Mouse (Mus musculus): ENCODE results near the gene Ska2. TPM values are rescaled to one million over a fixed set of nuclear protein-coding genes. Genes with fewer than 3 reads are reported as not detected.

Gene Ska2
- polyA plus RNA-seq, 1 experiment from 2014 or later: 75.9 TPM

- peak overlapping the region; percentile 81 for H3K4me3 ChIP-seq
- WGBS: 10% methylated on average over 9 of the region's 9 CpGs
- H3K9me3 ChIP-seq: no peaks in the 10 kb centered on the region
- no peaks in the 10 kb centered on the region for H3K27me3 ChIP-seq (replicated peaks)
- peaks cover 20% of the 10 kb centered on the region for H3K36me3 ChIP-seq
- H3K9ac ChIP-seq: peak overlapping the region; percentile 92
- ATAC-seq (ENCODE audit: low FRiP score, low read depth): no peak
- peaks cover 19% of the 10 kb centered on the region for H3K4me1 ChIP-seq
- H3K4me2 ChIP-seq (replicated peaks): peak overlapping the region; percentile 75
- peak overlapping the region; percentile 82; the same call in 1 of the 2 replicates for H3K27ac ChIP-seq
Measured at GRCm38 (mm10) chr11:87110172-87110909, 1.3 kb downstream of the Ska2 start.

DNA sequence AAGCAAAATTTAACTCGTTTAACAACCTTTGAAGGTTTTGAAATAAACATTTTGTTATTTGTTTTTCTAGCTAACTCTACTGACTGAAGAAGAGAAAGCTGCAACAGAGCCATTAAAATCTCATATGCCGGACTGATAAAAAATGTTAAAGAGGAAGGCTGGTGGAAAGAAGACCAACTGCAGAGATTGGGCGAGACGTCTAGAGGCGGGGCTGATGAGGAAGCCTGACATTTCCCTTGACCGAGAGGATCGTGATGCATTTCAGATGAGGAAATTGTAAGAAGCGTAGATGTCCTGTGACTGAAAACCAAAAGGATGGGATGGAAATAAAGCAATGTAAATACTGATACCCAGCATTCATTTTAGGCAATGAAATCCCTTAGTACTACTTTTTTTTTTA is 12.8 kb downstream of the Ska2 start:
- Histone ChIP-seq H3K27me3 (replicated peaks) (no peaks in the 10 kb centered on the region), H3K27ac (no peak overlapping the region), H3K4me3 (no peak overlapping the region), H3K4me1 (no peaks in the 10 kb centered on the region), H3K4me2 (replicated peaks) (no peak overlapping the region), H3K9me3 (no peaks in the 10 kb centered on the region), H3K9ac (no peak overlapping the region), H3K36me3 (peaks cover 61% of the 10 kb centered on the region)
- no peak for ATAC-seq (ENCODE audit: low FRiP score, low read depth)
- WGBS: 87% methylated on average over 8 of the region's 8 CpGs

GRCm38 (mm10) chr11:87125562-87125961 is 16.5 kb downstream of the Ska2 start:
- Histone ChIP-seq H3K36me3 (peaks cover 34% of the 10 kb centered on the region), H3K27me3 (replicated peaks) (no peaks in the 10 kb centered on the region), H3K9ac (no peak overlapping the region), H3K4me1 (peaks cover 11% of the 10 kb centered on the region), H3K4me3 (no peak overlapping the region), H3K27ac (no peak overlapping the region), H3K9me3 (no peaks in the 10 kb centered on the region), H3K4me2 (replicated peaks) (peak overlapping the region; percentile 72)
- ATAC-seq (ENCODE audit: low FRiP score, low read depth): no peak
- WGBS: 62% methylated on average over 4 of the region's 4 CpGs

- peak overlapping the region; percentile 83; the same call in 1 of the 2 replicates for H3K9ac ChIP-seq
Measured at GRCm38 (mm10) chr11:87126281-87126823, 17.3 kb downstream of the Ska2 start.

DNA sequence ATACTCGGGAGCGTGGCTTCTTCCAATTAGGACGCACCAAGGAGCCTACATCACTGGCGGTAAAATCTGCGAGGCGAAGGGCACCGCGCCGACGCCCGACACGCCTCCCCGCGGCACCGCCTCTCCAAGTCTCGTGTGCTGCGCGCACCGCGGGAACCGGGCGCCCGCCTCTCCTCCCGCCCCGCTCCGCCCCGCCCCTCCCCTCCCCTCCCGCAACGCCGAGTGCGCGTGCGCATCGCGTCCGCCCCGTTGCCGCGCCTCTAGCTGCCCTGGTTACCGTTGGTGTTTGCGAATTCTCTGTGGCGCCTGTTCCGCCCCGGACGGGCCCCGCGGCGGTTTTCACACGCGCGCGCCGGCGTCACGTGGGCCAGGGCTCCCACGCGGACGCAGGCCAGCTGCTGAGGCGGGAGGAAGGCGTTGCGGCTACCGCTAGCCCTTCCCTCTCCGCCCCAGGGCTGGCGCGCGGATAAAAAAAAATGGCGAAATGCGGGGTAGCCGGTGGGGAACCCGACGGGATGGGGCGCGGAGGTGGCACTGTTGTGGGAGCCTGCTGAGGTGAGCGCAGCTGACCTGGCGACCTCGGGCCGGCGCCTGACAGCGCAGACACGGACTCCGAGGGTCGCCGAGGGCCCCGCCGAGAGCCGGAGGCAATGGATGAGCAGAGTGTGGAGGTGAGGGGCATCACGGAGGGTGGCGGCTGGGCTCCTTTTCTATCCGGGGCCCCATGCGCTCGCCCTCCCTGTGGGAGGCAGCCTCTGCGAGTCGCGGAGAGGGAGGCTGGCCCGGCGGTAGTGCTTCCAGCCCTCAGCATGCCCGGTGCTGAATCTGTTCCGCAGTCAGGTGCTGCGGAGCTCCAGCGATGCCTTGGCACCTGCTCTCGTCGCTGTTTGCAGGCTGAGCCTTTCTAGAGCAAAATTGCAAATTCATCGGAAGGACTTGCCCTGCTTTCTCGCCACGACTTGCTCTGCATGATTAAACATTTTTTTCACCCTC is 18.1 kb downstream of the Ska2 start, which contains the start of gene Trim37:
Gene Trim37, plus strand, starts transcription at position 254 of the 993 bp plus-strand sequence.
- Histone ChIP-seq H3K27me3 (replicated peaks) (no peaks in the 10 kb centered on the region), H3K27ac (peak within 1 kb of the TSS; percentile 82), H3K4me3 (peak within 1 kb of the TSS; percentile 93), H3K4me1 (peaks cover 11% of the 10 kb centered on the region), H3K36me3 (peaks cover 27% of the 10 kb centered on the region), H3K4me2 (replicated peaks) (peak within 1 kb of the TSS; percentile 72), H3K9ac (peak within 1 kb of the TSS; percentile 83), H3K9me3 (no peaks in the 10 kb centered on the region)
- WGBS: under 1% methylated on average over 104 of the region's 105 CpGs
- peak; percentile 91 for ATAC-seq (ENCODE audit: low FRiP score, low read depth)

More at GRCm38 (mm10) chr11:87126281-87126823, 17.3 kb downstream of the Ska2 start:
- peak overlapping the region; percentile 72 for H3K4me2 ChIP-seq (replicated peaks)
- no peaks in the 10 kb centered on the region for H3K27me3 ChIP-seq (replicated peaks)
- peak overlapping the region; percentile 93 for H3K4me3 ChIP-seq
- H3K27ac ChIP-seq: peak overlapping the region; percentile 82
- ATAC-seq (ENCODE audit: low FRiP score, low read depth): no peak
- H3K36me3 ChIP-seq: peaks cover 30% of the 10 kb centered on the region
- no peaks in the 10 kb centered on the region for H3K9me3 ChIP-seq
- peaks cover 11% of the 10 kb centered on the region for H3K4me1 ChIP-seq
- WGBS: 1% methylated on average over 12 of the region's 12 CpGs

DNA sequence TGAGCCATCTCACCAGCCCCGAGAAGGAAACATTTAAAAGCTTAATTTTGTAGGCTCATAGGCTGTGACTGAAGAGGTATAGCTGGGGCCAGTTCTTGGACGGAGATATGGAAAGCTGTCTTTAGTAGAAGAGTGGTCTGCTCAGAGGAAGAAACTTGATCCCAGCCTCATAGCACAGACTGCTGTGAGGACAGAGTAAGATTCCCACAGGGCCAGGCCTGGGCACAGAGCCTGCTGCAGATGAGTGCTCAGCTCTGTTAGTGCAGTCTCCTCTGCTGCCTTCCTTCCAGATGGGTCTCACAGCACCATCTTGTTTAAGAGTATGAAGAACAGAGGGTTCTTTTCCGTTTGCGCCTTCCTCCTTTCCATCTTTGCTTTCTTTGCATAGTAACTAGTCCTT is 27.2 kb downstream of the Ska2 start:
- Histone ChIP-seq H3K4me2 (replicated peaks) (no peak overlapping the region), H3K4me3 (no peak overlapping the region), H3K36me3 (peaks cover 24% of the 10 kb centered on the region), H3K9ac (no peak overlapping the region), H3K27ac (no peak overlapping the region), H3K27me3 (replicated peaks) (no peaks in the 10 kb centered on the region), H3K4me1 (no peaks in the 10 kb centered on the region), H3K9me3 (no peaks in the 10 kb centered on the region)
- ATAC-seq (ENCODE audit: low FRiP score, low read depth): no peak
- WGBS: 93% methylated on average over 4 of the region's 4 CpGs

DNA sequence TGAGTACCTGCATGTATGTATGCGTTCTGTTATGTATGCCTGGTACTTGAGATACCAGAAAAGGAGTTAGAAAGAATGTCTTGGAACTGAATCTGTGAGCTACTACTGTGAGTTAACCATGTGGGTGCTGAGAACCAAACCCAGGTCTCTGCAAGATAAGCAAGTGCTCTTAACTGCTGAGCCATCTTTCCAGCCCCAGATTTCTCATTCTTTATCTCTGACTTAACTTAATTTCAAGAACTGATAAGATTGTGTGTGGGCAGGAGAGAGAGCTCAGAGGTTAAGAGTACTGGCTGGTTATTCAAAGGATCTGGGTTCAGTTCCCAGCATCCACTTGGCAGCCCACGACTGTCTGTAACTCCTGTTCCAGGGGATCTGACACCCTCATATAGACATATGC is 49.0 kb downstream of the Ska2 start:
- no peaks in the 10 kb centered on the region for H3K27me3 ChIP-seq (replicated peaks)
- no peak overlapping the region for H3K27ac ChIP-seq
- no peak overlapping the region for H3K4me3 ChIP-seq
- no peaks in the 10 kb centered on the region for H3K9me3 ChIP-seq
- no peak overlapping the region for H3K9ac ChIP-seq
- ATAC-seq (ENCODE audit: low FRiP score, low read depth): no peak
- H3K4me1 ChIP-seq: no peaks in the 10 kb centered on the region
- peaks cover 20% of the 10 kb centered on the region; the same call in 1 of the 2 replicates for H3K36me3 ChIP-seq
- H3K4me2 ChIP-seq (replicated peaks): no peak overlapping the region
- WGBS: 98% methylated on average over 2 of the region's 2 CpGs

- Histone ChIP-seq H3K9ac (no peak overlapping the region), H3K36me3 (peaks cover 49% of the 10 kb centered on the region), H3K27ac (no peak overlapping the region), H3K27me3 (replicated peaks) (no peaks in the 10 kb centered on the region), H3K4me3 (no peak overlapping the region), H3K4me1 (no peaks in the 10 kb centered on the region), H3K9me3 (no peaks in the 10 kb centered on the region), H3K4me2 (replicated peaks) (no peak overlapping the region)
- WGBS: 96% methylated on average over 4 of the region's 4 CpGs
- ATAC-seq (ENCODE audit: low FRiP score, low read depth): no peak
Measured at GRCm38 (mm10) chr11:87162687-87163086, 53.7 kb downstream of the Ska2 start.

DNA sequence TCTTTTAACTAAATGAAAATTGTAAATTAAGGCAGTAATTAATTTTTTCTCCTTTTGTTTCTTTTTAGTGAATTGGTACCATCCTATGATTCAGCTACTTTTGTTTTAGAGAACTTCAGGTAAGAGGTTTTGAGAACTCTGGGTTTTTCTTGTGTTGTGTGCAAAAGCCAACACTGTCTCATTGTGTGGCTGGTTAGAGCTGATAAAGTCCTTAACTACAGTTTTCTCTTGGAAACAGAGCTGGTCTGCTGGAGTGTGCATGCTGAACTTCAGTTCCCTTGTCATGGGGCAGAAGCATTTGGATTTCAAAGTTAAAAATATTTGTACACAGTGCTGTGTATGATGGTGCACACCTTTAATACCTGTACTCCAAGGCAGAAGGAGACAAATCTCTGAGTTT is 54.7 kb downstream of the Ska2 start:
- Histone ChIP-seq H3K36me3 (peaks cover 59% of the 10 kb centered on the region), H3K9ac (no peak overlapping the region), H3K9me3 (no peaks in the 10 kb centered on the region), H3K4me1 (no peaks in the 10 kb centered on the region), H3K27me3 (replicated peaks) (no peaks in the 10 kb centered on the region), H3K4me3 (no peak overlapping the region), H3K4me2 (replicated peaks) (no peak overlapping the region), H3K27ac (no peak overlapping the region)
- ATAC-seq (ENCODE audit: low FRiP score, low read depth): no peak

GRCm38 (mm10) chr11:87173625-87174024 is 64.6 kb downstream of the Ska2 start:
- no peaks in the 10 kb centered on the region for H3K9me3 ChIP-seq
- H3K36me3 ChIP-seq: peaks cover 21% of the 10 kb centered on the region; the same call in 1 of the 2 replicates
- H3K27ac ChIP-seq: no peak overlapping the region
- no peak overlapping the region for H3K4me3 ChIP-seq
- no peaks in the 10 kb centered on the region for H3K27me3 ChIP-seq (replicated peaks)
- WGBS: 91% methylated on average over 5 of the region's 5 CpGs
- no peak overlapping the region for H3K4me2 ChIP-seq (replicated peaks)
- H3K4me1 ChIP-seq: no peaks in the 10 kb centered on the region
- ATAC-seq (ENCODE audit: low FRiP score, low read depth): no peak
- H3K9ac ChIP-seq: no peak overlapping the region

All from neural tube, embryonic 12.5 days (tissue).